Mouse (Mus musculus) Patski (cell line): ENCODE data around the gene Amigo2. TPM values are rescaled to one million over a fixed set of nuclear protein-coding genes. Genes with fewer than 3 reads are reported as not detected.

Experiments
- ATAC-seq: fragments of 100-300 bp; one replicate; pipeline ENCODE4 v1.8.0; 2021
- CTCF ChIA-PET: fragments of 350-600 bp; sonication (Branson Sonifier 250); formaldehyde crosslinking; loops from one replicate; lab custom pipeline; 2022; ENCODE audit warnings: inconsistent platforms; lab: Charles Lee
- POLR2A ChIA-PET: fragments of 350-600 bp; sonication (Branson Sonifier 250); formaldehyde crosslinking; loops from one replicate; lab custom pipeline; 2022; ENCODE audit warnings: antibody characterized with exemption, inconsistent platforms; lab: Charles Lee
- DNase-seq: peaks from one replicate; pipeline ENCODE4 v3.0.0-alpha.2; 2011; ENCODE audit warnings: low read depth, low spot score
- H3K27me3 ChIP-seq: fragments of 371-371 bp; one replicate; pipeline ENCODE4 v1.5.1; 2021
- CTCF ChIP-seq: fragments of 100-300 bp; IDR thresholded peaks from one replicate; pipeline ENCODE4 v1.5.1; 2021
- in situ Hi-C: fragments of 300-500 bp; cut with MboI; formaldehyde crosslinking; loops from 3 replicates; pipeline ENCODE4 v1.11.1; 2018; ENCODE audit warnings: low pct_unique_long_range_greater_than_20kb, mixed read lengths
- polyA plus RNA-seq: library from polyadenylated mRNA; unstranded; gene quantifications from one replicate; pipeline ENCODE4 v1.2.3, GENCODE M21; 2021

Gene Amigo2
- polyA plus RNA-seq, 1 experiment from 2014 or later = 4.5 TPM

- CTCF ChIA-PET = no interaction called here
- in situ Hi-C loops = no loop called here
- no peak for ATAC-seq
- POLR2A ChIA-PET = no interaction called here
- no peaks in the 10 kb centered on the region for H3K27me3 ChIP-seq
- no peak for DNase-seq
- TF ChIP-seq CTCF = no peak
These were observed 5.5 kb upstream of the Amigo2 start for GRCm38 (mm10) chr15:97252493-97253034.

- DNase-seq (no peak), ATAC-seq (no peak)
- ChIA-PET POLR2A (interaction anchor here (0.7 kb wide), 1 partner anchor 333 kb away, joined by 3 read pairs; no protein-coding TSS in a partner anchor), CTCF (interaction anchor here (1.0 kb wide), 1 partner anchor 8 kb away, joined by 3 read pairs; no protein-coding TSS in a partner anchor)
- TF ChIP-seq CTCF = no peak
- no peaks in the 10 kb centered on the region for H3K27me3 ChIP-seq
- in situ Hi-C loops = no loop called here
These were observed 2.2 kb upstream of the Amigo2 start for GRCm38 (mm10) chr15:97249322-97249721.

- DNase-seq = no peak
These were observed 1.2 kb upstream of the Amigo2 start for GRCm38 (mm10) chr15:97248296-97248695.

GRCm38 (mm10) chr15:97247791-97248161 lies 689 bp upstream of the Amigo2 start:
- POLR2A ChIA-PET = interaction anchor here (0.6 kb wide), 1 partner anchor 215 kb away, joined by 3 read pairs; no protein-coding TSS in a partner anchor
- peak; percentile 12 for TF ChIP-seq CTCF
- in situ Hi-C loops = no loop called here
- DNase-seq (no peak), ATAC-seq (peak; percentile 46)
- H3K27me3 ChIP-seq = no peaks in the 10 kb centered on the region
- CTCF ChIA-PET = interaction anchor here (1.4 to 1.6 kb wide), 2 partner anchors 23 to 417 kb away, joined by 4 read pairs; no protein-coding TSS in a partner anchor

More at GRCm38 (mm10) chr15:97248296-97248695, 1.2 kb upstream of the Amigo2 start:
- CTCF ChIA-PET = interaction anchor here (1.0 to 1.6 kb wide), 3 partner anchors 9 to 416 kb away, joined by 3 to 4 read pairs (median 4); no protein-coding TSS in a partner anchor
- POLR2A ChIA-PET = interaction anchor here (0.6 kb wide), 3 partner anchors 51 to 408 kb away, joined by 3 to 6 read pairs (median 3); no protein-coding TSS in a partner anchor
- no peak for TF ChIP-seq CTCF
- H3K27me3 ChIP-seq = no peaks in the 10 kb centered on the region
- in situ Hi-C loops = no loop called here
- ATAC-seq = peak; percentile 29

DNA sequence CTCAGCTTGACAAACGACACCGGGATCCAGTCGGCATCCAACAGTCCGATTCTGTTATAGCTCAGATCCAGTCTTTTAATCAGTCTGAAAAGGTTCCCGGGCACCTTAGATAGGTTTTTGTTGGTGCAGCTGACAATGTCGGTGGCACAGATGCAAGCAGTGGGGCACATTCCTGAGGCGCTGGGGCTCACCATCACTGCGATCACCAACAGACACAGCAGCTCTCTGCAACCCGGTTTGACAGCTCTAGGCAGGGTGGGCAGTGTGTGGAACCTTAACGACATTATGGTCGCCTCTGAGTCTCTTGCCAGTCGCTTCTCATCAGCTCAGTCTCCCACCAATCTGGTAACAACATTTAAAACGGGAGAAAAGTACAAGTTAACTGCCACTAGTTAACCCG lies 831 bp downstream of the Amigo2 start:
- no peak for TF ChIP-seq CTCF
- ChIA-PET CTCF (interaction anchor here (1.1 to 2.3 kb wide), 3 partner anchors 9 to 335 kb away, joined by 3 to 7 read pairs (median 4); no protein-coding TSS in a partner anchor), POLR2A (interaction anchor here (0.7 kb wide), 1 partner anchor 15 kb away, joined by 3 read pairs; no protein-coding TSS in a partner anchor)
- in situ Hi-C loops = no loop called here
- no peaks in the 10 kb centered on the region for H3K27me3 ChIP-seq
- no peak for DNase-seq
- no peak for ATAC-seq

DNA sequence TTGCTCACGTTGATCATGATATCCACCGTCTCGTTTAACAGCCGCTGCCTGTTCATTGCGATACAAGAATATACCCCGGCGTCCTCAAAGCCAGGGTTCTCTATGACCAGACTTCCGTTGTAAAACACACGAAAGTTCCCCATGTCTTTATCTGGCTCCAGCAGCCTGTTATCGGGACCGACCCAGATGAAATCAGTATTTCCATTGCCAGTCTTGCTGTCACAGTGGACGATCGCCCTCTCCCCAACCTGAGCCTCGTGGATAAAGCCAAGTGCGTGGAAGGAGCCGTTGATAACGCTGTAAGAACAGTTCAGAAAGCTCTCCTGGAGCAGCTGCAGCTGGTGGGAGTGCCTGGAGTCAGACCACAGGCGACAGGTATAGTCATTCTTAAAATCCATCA lies 1.7 kb downstream of the Amigo2 start:
- no peak for TF ChIP-seq CTCF
- ChIA-PET POLR2A (no interaction called here), CTCF (interaction anchor here (1.1 to 2.3 kb wide), 3 partner anchors 8 to 336 kb away, joined by 3 to 7 read pairs (median 4); no protein-coding TSS in a partner anchor)
- in situ Hi-C loops = no loop called here
- DNase-seq (no peak), ATAC-seq (no peak)
- no peaks in the 10 kb centered on the region for H3K27me3 ChIP-seq

- ATAC-seq = no peak
These were observed 10.1 kb downstream of the Amigo2 start for GRCm38 (mm10) chr15:97236943-97237342.

GRCm38 (mm10) chr15:97235183-97235582 lies 11.9 kb downstream of the Amigo2 start:
- ChIA-PET CTCF (interaction anchor here (0.8 to 4.6 kb wide), 5 partner anchors 10 to 429 kb away, joined by 3 to 24 read pairs (median 3); no protein-coding TSS in a partner anchor), POLR2A (interaction anchor here (0.6 kb wide), 1 partner anchor 100 kb away, joined by 3 read pairs; no protein-coding TSS in a partner anchor)
- no peaks in the 10 kb centered on the region for H3K27me3 ChIP-seq
- no peak for DNase-seq
- ATAC-seq = no peak
- in situ Hi-C loops = loop anchor here (5.0 kb wide), 2 partner anchors 38 to 432 kb away; no protein-coding TSS in a partner anchor
- TF ChIP-seq CTCF = peak; percentile 81

More at GRCm38 (mm10) chr15:97236943-97237342, 10.1 kb downstream of the Amigo2 start:
- no peak for DNase-seq
- in situ Hi-C loops = loop anchor here (5.0 kb wide), 2 partner anchors 40 to 430 kb away; no protein-coding TSS in a partner anchor
- no peaks in the 10 kb centered on the region for H3K27me3 ChIP-seq
- peak; percentile 94 for TF ChIP-seq CTCF
- ChIA-PET POLR2A (no interaction called here), CTCF (interaction anchor here (0.7 to 4.6 kb wide), 9 partner anchors 9 to 427 kb away, joined by 3 to 24 read pairs (median 3); no protein-coding TSS in a partner anchor)

GRCm38 (mm10) chr15:97234076-97234475 lies 13.0 kb downstream of the Amigo2 start:
- TF ChIP-seq CTCF = no peak
- DNase-seq (no peak), ATAC-seq (no peak)
- in situ Hi-C loops = no loop called here
- ChIA-PET CTCF (interaction anchor here (1.2 to 4.6 kb wide), 2 partner anchors 20 to 430 kb away, joined by 3 to 24 read pairs; no protein-coding TSS in a partner anchor), POLR2A (interaction anchor here (1.5 kb wide), 1 partner anchor 37 kb away, joined by 3 read pairs; no protein-coding TSS in a partner anchor)
- no peaks in the 10 kb centered on the region for H3K27me3 ChIP-seq

DNA sequence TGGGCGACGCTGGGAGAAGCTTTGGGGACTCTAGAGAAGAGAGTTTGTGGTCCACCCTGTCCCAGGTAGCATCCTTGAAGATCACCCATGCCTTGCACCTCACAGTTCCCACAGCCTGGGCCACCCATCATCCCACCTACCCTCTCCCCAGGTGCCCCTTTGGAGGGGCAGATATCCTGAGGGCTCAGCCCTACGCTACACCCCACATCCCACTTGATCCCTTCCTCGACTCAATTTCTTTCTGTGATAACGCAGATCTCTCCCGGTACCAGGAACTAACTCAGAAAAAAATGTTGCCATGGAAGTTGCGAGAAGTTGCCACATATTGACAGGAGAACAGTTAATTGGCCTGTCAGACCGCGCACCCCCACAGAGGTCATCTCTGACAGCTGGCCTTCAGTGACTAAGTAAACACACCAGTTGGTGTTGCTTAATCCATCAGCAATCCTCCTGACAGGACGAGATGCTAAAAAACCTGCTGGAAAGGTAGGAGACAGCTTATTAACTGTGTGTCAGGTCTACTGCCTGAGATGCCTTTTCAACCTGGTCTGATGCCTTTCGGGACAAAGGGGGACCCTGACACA lies 17.5 kb downstream of the Amigo2 start:
- POLR2A ChIA-PET = no interaction called here
- no peaks in the 10 kb centered on the region for H3K27me3 ChIP-seq
- CTCF ChIA-PET = no interaction called here
- ATAC-seq (no peak), DNase-seq (no peak)
- in situ Hi-C loops = no loop called here
- no peak for TF ChIP-seq CTCF
